Mouse (Mus musculus) cerebellum, postnatal 10 days (tissue): ENCODE data around the gene Ugt1a7c.

Experiments
- DNase-seq, 2 experiments: peaks; one replicate each; pipeline ENCODE4 v3.0.0; 2021; ENCODE audit warnings: mixed read lengths in 2 of 2

The Ugt1a7c gene

GRCm38 (mm10) chr1:88245881-88246280, 151.0 kb downstream of the Ugt1a7c start:
- DNase-seq: no peak

- DNase-seq: no peak
Observed at GRCm38 (mm10) chr1:88246386-88246785, 151.5 kb downstream of the Ugt1a7c start.

- DNase-seq: no peak
Observed at GRCm38 (mm10) chr1:88247660-88248059, 152.8 kb downstream of the Ugt1a7c start.

- DNase-seq: peak; percentile 53 to 54
Observed at GRCm38 (mm10) chr1:88248658-88249057, 153.8 kb downstream of the Ugt1a7c start.

- no peak for DNase-seq
Observed at GRCm38 (mm10) chr1:88249596-88249995, 154.7 kb downstream of the Ugt1a7c start.

GRCm38 (mm10) chr1:88250023-88250422, 155.2 kb downstream of the Ugt1a7c start:
- no peak for DNase-seq

- DNase-seq: no peak
Observed at GRCm38 (mm10) chr1:88253106-88253505, 158.2 kb downstream of the Ugt1a7c start.

- DNase-seq: no peak
Observed at GRCm38 (mm10) chr1:88253540-88253939, 158.7 kb downstream of the Ugt1a7c start.

GRCm38 (mm10) chr1:88254793-88255465, 160.1 kb downstream of the Ugt1a7c start:
- DNase-seq: peak; percentile 89 to 93

- peak in 1 of 2 experiments; percentile 61 for DNase-seq
Observed at GRCm38 (mm10) chr1:88255466-88255857, 160.6 kb downstream of the Ugt1a7c start.

GRCm38 (mm10) chr1:88255989-88256754, 161.3 kb downstream of the Ugt1a7c start:
- peak; percentile 86 to 87 for DNase-seq

- peak in 1 of 2 experiments; percentile 44 for DNase-seq
Observed at GRCm38 (mm10) chr1:88256886-88257663, 162.2 kb downstream of the Ugt1a7c start.

- DNase-seq: peak; percentile 40 to 58
Observed at GRCm38 (mm10) chr1:88257681-88258080, 162.8 kb downstream of the Ugt1a7c start.

- peak; percentile 54 to 56 for DNase-seq
Observed at GRCm38 (mm10) chr1:88258361-88258760, 163.5 kb downstream of the Ugt1a7c start.

- peak; percentile 87 to 88 for DNase-seq
Observed at GRCm38 (mm10) chr1:88258881-88259642, 164.2 kb downstream of the Ugt1a7c start.

- DNase-seq: peak in 1 of 2 experiments; percentile 51
Observed at GRCm38 (mm10) chr1:88259643-88260024, 164.8 kb downstream of the Ugt1a7c start.

GRCm38 (mm10) chr1:88260114-88260513, 165.3 kb downstream of the Ugt1a7c start:
- peak; percentile 73 to 79 for DNase-seq

GRCm38 (mm10) chr1:88260604-88261377, 165.9 kb downstream of the Ugt1a7c start:
- DNase-seq: peak in 1 of 2 experiments; percentile 50

- DNase-seq: peak; percentile 35 to 46
Observed at GRCm38 (mm10) chr1:88261706-88262105, 166.8 kb downstream of the Ugt1a7c start.

- peak; percentile 76 for DNase-seq
Observed at GRCm38 (mm10) chr1:88262255-88262654, 167.4 kb downstream of the Ugt1a7c start.

- peak; percentile 25 to 30 for DNase-seq
Observed at GRCm38 (mm10) chr1:88262961-88263360, 168.1 kb downstream of the Ugt1a7c start.

GRCm38 (mm10) chr1:88263778-88264177, 168.9 kb downstream of the Ugt1a7c start:
- DNase-seq: peak in 1 of 2 experiments; percentile 9
